Mouse (Mus musculus): ENCODE results near the gene Irak3.
"Not testable (repeated sequence)": the region's sequence is repeated elsewhere in the genome, so short reads cannot be mapped to it uniquely, and the experiment has no call there.

Gene Irak3

GRCm38 (mm10) chr10:120160533-120160932 is 41.4 kb downstream of the Irak3 start:
- DNase-seq, result no peak

GRCm38 (mm10) chr10:120153911-120154310 is 48.0 kb downstream of the Irak3 start:
- DNase-seq, result no peak

DNA sequence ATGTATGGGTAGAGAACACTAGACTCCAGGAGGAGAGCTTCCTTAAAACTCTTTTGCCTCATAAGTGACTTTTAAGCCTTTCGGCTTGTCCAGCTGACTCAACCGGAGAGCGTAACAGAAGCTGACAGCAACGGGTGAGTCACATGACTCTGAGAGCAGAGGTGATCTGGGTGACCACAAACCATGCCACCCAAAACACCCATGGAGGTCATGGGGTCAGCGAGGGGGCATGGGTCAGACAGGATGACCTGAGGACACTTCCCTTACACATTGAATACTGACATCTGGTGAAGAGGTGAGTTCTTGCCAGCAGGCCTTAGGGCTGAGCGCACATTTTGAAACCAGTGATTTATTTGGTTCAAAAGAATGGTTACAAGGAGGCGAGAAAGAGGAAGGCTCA is 50.3 kb downstream of the Irak3 start:
- DNase-seq, result no peak

GRCm38 (mm10) chr10:120140916-120141516 is 60.9 kb downstream of the Irak3 start:
- no peak for DNase-seq

DNA sequence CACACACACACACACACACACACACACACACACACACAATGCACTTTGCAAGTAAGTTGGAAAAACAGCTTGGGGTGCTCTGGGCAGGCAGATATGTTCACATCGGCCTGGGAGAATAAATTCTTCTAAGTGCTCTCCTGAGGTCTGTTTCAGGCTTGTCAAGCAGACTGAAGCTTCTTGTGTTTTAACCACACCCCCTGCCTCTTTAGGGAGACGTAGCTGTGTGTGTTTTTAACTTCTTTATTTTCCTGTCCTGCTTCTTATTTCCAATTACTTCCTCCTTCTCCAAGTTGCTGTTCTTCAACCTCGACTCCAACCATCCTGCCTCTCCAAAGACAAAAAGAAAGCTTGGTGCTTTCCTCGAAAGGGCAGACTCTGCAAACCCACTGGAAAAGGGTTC is 61.7 kb downstream of the Irak3 start:
- no peak for DNase-seq

GRCm38 (mm10) chr10:120136020-120136562 is 65.8 kb downstream of the Irak3 start:
- DNase-seq, result no peak

GRCm38 (mm10) chr10:120133697-120134096 is 68.2 kb downstream of the Irak3 start:
- no peak for DNase-seq

DNA sequence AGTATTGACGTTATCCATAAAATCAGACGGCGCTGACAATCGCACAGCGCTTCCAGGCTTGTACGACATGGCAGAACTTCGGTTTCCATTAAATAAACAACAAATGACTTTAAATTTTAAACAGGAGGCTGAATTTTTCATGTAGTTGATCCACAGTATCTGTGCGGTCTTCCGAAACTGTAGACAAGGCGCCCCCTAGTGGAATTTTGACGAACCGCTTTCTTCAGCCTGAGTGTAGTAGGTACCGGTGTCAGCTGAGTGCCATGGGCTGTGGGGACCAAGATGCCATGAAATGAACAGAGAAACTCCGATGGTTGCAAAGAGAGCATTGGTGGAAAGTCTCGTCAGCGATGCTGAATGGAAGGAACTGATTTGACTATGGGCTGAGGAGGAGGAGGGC is 71.3 kb downstream of the Irak3 start:
- peak; percentile 70 to 72 for DNase-seq

DNA sequence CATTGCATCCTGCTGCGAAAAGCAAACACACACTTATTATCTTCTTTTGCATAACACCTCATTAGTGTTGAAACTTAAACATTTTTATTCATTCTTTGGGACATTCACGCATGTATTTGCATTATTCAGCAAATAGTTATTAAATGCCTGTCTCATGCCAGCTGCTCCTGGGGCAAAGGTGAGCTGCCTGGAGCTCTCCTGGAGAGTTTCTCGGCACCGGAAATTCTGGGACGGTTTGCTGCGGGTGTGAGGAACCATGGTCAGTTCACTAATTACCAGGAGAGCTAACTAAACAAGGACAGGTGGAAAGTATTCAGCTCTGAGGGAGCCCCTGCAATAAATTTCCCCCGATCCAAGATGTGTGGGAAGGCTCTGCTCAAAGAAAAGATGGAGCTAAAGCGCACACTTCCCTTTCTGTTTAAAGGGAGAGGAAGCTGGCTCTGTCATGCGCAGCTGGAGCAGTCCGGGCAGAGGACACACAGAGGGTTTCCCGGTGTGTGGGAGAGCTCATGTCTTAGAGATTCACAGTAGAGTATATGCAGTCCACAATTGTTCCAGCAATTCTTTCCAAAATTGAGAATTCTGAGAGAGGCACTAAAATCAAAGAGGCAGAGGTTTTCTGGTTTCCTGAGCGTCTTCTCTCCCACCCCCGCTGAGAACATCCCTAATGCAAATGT is 73.2 kb downstream of the Irak3 start:
- peak; percentile 30 to 48 for DNase-seq

- no peak for DNase-seq
Measured at GRCm38 (mm10) chr10:120125465-120125857, 76.5 kb downstream of the Irak3 start.

DNA sequence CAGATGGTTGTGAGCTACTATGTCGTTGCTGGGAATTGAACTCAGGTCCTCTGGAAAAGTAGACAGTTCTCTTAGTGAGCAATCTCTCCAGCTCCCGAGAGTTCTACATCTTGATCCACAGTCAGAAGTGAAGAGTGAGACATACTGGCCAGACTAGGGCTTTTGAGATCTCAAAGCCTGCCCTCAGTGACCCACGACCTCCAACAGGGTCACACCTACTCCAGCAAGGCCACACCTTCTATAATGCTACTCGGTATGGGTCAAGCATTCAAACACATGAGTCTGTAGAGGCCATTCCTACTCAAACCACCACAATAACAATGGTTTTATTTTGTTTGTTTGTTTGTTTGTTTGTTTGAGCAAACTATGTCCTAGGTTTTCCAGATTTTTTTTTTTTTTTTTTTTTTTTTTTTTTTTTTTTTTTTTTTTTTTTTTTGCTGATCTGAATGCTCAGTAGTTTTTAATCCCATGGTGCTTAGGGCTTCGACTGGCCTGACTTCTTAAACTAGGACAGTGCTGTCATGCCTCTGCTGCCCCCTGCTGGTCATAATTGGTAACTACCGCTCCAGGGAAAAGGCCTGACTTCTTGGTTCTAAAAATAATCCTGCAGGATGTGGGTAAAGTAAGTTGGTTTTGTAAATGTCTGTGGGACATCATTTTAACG is 77.0 kb downstream of the Irak3 start:
- peak; percentile 88 to 89 for DNase-seq

DNA sequence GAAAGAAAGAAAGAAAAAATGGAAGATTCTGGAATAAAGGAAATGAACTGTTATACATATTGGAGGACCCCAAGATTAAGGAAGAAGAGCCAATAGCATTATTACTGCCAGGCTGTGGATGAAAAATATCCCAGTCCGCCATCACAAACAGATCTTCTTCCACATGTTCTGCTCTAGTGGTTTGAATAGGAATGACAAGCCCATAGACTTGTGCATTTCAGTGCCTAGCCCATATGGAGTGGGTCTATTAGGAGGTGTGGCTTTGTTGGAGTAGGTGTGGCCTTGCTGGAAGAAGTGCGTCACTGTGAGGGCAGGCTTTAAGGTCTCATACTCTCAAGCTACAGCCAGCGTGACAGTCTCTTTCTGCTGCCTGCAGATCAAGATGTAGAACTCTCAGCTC is 78.2 kb downstream of the Irak3 start:
- no peak for DNase-seq

DNA sequence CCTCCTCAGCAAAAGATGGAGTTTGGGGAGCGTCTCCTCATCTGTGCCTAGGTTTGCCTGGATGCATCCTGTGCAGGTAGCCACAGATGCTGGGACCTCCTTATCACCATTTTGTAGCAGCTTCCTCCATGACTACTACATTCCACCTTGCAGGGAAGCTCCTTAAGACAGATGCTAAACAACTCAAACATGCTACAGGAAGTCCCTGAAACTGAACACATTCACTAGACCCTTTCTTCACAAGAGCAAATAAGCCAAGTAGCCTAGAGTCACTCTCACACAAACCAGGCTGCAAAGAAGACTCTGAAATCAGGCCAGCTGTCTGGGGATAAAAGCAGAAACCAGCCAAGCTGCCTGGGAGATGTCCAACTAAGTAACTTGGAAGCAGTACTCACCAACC is 86.7 kb downstream of the Irak3 start:
- DNase-seq, result no peak

- DNase-seq, result no peak
Measured at GRCm38 (mm10) chr10:120114493-120114892, 87.4 kb downstream of the Irak3 start.

GRCm38 (mm10) chr10:120113980-120114379 is 88.0 kb downstream of the Irak3 start:
- no peak for DNase-seq

DNA sequence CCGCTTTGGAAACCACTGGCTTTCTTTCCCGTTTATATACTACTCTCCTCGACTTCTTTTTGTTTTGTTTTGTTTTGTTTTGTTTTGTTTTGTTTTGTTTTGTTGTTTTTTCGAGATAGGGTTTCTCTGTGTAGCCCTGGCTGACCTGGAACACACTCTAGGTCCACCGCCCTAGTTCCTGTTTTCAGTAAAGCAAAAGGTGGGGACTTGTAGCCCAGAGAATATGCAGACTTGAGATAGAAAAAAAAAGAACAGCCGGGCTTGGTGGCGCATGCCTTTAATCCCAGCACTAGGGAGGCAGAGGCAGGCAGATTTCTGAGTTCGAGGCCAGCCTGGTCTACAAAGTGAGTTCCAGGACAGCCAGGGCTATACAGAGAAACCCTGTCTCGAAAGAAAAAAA is 88.4 kb downstream of the Irak3 start:
- DNase-seq, result not testable (repeated sequence)

- peak; percentile 99 for DNase-seq
Measured at GRCm38 (mm10) chr10:120112507-120113396, 89.2 kb downstream of the Irak3 start, which contains the start of gene Helb. TSS of gene Helb (minus strand) at chr10:120112987.

DNA sequence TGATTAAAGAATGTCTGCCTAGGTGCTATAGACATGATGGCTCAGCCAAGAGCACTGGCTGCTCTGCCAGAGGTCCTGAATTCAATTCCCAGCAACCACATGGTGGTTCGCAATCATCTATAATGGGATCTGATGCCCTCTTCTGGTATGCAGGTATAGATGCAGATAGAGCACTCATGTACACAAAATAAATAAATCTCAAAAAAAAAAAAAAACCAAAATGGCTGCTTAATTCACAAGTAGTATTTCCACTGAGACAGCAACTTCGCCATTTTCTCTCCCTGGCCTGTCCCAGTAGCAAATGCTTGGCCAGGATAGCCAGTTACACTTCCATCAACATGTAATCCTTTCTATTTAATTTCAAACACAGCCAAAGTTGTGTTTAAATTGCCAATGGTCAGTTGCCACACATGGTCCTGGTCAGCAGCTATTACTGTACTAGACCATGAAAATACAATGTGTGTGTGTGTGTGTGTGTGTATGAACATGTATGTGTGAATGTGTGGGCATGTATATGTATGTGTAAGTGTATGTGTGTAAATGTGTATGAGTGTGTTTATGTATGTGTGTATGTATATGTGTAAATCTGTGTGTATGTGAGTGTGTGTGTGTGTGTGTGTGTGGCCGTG is 90.1 kb downstream of the Irak3 start:
- no peak for DNase-seq

DNA sequence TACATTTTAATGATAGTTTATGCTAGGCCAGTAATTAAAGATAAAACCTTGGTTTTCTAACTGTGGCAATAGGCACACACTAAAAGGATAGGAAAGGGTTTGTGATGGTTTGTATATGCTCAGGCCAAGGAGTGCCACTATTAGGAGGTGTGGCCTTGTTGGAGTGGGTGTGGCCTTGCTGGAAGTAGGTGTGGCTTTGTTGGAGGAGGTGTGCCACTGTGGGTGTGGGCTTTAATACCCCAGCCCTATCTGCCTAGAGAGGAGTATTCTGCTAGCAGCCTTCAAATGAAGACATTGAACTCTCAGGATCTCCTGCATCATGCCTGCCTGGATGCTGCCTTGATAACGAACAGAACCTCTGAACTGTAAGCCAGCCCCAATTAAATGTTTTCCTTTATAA is 101.1 kb downstream of the Irak3 start:
- no peak for DNase-seq

GRCm38 (mm10) chr10:120097564-120097963 is 104.4 kb downstream of the Irak3 start:
- DNase-seq, result no peak

DNA sequence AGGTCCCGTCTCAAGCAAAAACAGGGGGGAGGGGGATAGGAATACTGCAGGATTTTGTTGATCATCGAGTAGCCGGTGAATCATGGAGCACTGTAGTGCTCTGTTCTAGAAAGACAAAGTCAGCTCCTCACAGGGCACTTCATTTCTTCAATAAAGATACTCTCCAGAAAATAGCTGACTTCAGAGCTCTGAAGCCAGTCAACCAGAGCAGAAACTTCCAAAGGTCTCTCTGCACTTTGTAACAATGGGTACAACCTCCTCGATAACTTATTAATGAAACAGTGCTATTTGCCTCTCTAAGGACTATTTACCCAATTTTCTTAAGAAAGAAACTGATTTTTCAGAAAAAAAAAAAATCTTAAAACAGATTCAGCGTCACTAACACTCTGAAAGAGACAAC is 106.2 kb downstream of the Irak3 start:
- DNase-seq, result no peak

DNA sequence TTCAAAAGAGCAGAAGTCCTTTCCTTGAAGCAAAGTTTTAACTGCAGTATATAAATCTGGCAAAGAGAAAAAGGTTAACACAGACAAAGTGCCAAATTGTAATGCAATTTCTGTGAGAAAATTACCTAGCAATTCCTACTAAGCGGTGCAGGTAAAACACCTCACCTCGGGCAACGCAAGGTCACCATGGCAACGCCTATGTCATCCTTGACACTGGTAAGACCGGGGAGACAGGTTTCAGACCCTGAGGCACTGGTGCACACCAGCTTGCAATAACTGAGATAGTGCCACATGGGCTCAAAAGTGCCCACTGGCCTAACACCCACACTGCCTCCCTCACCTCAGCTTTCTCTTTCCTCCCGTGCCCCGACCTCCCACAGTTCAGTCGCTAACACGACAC is 106.8 kb downstream of the Irak3 start:
- no peak for DNase-seq
